Mouse (Mus musculus): ENCODE results near the gene Ptpn6.

Ptpn6 gene

GRCm38 (mm10) chr6:124738511-124739023, at the start of gene Ptpn6:
Ptpn6 (minus strand) TSS chr6:124738714.
- WGBS = 49% methylated on average over 15 of the region's 15 CpGs

GRCm38 (mm10) chr6:124787722-124788121, 49.2 kb upstream of the Ptpn6 start:
- 75% methylated on average over 10 of the region's 10 CpGs for WGBS

- 38% methylated on average over 8 of the region's 8 CpGs for WGBS
Observed at GRCm38 (mm10) chr6:124786756-124787420, 48.4 kb upstream of the Ptpn6 start.

GRCm38 (mm10) chr6:124782436-124782835, 43.9 kb upstream of the Ptpn6 start:
- WGBS = 27% methylated on average over 6 of the region's 6 CpGs

GRCm38 (mm10) chr6:124780917-124781316, 42.4 kb upstream of the Ptpn6 start:
- WGBS = 55% methylated on average over 7 of the region's 7 CpGs

- WGBS = 17% methylated on average over 10 of the region's 10 CpGs
Observed at GRCm38 (mm10) chr6:124779984-124780416, 41.5 kb upstream of the Ptpn6 start.

- 7% methylated on average over 23 of the region's 23 CpGs for WGBS
Observed at GRCm38 (mm10) chr6:124779222-124779983, 40.9 kb upstream of the Ptpn6 start, which contains the start of gene Lrrc23. Lrrc23 (minus strand) TSS chr6:124779727.

GRCm38 (mm10) chr6:124770511-124770910, 32.0 kb upstream of the Ptpn6 start:
- WGBS = 94% methylated on average over 15 of the region's 15 CpGs

GRCm38 (mm10) chr6:124770013-124770412, 31.5 kb upstream of the Ptpn6 start:
- 52% methylated on average over 7 of the region's 7 CpGs for WGBS

GRCm38 (mm10) chr6:124769101-124769765, 30.7 kb upstream of the Ptpn6 start, which contains the start of gene Eno2:
Eno2 (minus strand) TSS chr6:124769673.
- WGBS = under 1% methylated on average over 54 of the region's 54 CpGs

GRCm38 (mm10) chr6:124768704-124769044, 30.2 kb upstream of the Ptpn6 start:
- 10% methylated on average over 9 of the region's 9 CpGs for WGBS

- 22% methylated on average over 19 of the region's 19 CpGs for WGBS
Observed at GRCm38 (mm10) chr6:124767920-124768703, 29.6 kb upstream of the Ptpn6 start.

- 39% methylated on average over 4 of the region's 4 CpGs for WGBS
Observed at GRCm38 (mm10) chr6:124767536-124767919, 29.0 kb upstream of the Ptpn6 start.

- 88% methylated on average over 7 of the region's 7 CpGs for WGBS
Observed at GRCm38 (mm10) chr6:124765951-124766350, 27.4 kb upstream of the Ptpn6 start.

- WGBS = 4% methylated on average over 5 of the region's 5 CpGs
Observed at GRCm38 (mm10) chr6:124759259-124759658, 20.7 kb upstream of the Ptpn6 start.

GRCm38 (mm10) chr6:124758849-124759232, 20.3 kb upstream of the Ptpn6 start:
- WGBS = 59% methylated on average over 2 of the region's 2 CpGs

GRCm38 (mm10) chr6:124757909-124758848, 19.7 kb upstream of the Ptpn6 start:
- 18% methylated on average over 5 of the region's 5 CpGs for WGBS

GRCm38 (mm10) chr6:124757351-124757880, 18.9 kb upstream of the Ptpn6 start:
- WGBS = 11% methylated on average over 5 of the region's 5 CpGs

GRCm38 (mm10) chr6:124756652-124757350, 18.3 kb upstream of the Ptpn6 start:
- under 1% methylated on average over 51 of the region's 54 CpGs for WGBS
